Mouse (Mus musculus) Muller cell, postnatal 12 days (primary cell): ENCODE measurements around the gene Pld5.

Experiments used
- DNase-seq: peaks from one replicate; pipeline ENCODE4 v3.0.0-alpha.2; 2015; ENCODE audit errors: inconsistent ontology term

Gene Pld5

DNA sequence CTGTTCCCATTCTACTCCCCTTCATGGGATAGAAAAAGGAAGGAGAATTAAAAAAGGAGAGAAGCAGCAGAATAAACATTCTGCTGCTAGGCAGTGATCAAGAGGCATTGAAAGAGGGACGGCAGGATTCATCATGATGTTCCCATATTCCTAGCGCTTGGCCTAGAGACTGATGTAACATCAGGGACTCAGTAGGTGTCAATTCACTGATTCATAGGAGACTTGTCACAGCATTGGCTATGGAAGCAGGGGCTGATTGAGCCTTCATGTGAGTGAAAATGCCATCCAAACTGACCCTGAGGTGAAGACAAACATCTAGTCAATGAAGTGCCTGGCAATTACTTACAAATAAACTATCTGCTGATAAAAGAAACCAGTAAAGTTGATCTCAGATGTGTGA is 324.3 kb downstream of the Pld5 start:
- no peak for DNase-seq

DNA sequence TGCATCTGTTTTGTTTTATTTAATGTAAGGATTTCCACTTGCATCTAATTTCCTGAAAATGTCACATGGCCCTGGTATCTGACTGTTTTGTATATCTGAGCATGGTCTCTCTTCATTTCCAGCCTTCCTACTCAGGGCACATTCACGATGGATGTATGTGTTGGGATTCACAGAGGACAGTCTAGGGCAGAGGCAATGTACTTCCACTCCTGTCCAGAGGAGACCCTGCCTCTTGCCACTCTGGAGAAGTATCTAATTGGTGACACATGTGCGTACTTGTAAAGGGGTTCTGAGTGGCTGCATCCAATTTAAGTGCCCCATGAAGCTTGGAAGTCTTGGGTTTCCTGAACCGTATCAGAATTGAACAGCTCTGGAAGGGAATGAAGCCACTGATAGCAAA is 324.7 kb downstream of the Pld5 start:
- no peak for DNase-seq

DNA sequence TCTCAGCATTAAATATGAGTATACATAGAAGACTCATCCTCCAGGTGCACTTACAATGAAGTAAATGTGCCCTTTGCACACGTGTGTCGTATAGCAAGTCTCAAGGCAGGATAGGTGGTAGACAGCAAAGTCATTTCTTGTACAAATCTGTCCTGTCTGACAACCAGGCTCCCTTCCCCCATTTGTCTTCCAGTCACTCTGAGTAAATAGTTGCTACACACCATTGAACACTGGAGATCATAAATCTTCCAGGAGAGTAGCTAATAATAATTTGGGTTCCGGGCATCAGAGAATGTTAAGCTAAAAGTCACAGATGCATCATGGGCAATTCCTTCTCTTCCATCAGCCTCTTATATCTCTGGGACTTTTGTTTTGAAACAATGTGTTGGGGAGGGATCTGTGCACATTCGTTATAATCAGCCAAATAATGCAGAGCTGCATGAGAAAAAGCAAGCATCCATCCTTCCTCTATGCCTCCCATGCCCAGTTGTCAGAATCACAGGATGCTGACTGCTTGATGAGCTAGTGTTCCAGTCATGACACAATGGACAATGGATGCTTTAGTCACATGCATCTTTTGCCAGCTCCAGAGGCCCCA is 328.3 kb downstream of the Pld5 start:
- DNase-seq: peak; percentile 42

DNA sequence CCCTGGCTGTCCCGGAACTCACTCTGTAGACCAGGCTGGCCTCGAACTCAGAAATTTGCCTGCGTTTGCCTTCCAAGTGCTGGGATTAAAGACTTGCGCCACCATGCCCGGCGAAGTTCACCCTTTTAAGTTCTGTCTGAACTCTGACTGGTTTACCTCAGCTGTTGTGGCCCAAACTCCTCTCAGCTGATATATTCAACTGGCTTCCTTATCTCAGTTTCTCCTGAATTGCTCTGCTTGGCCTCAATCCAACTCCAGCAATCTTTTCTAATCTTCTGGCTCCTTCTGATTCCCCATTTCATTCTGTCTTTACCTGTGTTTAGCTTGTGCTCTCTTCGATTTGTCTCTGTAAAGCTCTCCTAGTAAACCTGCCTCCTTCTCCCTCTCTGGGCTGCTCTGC is 331.9 kb downstream of the Pld5 start:
- no peak for DNase-seq

DNA sequence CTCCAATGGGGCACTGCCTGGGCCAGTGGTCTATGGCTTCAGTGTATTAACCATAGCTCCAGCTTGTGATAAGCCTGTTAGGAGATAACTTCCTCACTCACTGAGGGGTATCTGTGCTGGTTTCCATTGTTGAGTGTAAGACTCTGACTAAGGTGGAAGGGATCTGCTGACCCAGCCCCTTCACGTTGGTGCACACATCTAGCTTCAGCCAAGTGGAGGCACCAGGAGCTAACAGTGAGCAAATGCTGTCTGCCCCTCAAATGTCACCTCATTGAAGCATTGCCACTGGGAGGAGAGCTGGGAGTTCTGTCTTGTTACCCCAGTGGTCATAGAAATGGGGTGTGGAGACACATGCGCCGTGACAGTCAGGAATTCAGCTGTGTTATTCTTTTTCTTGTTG is 336.4 kb downstream of the Pld5 start:
- no peak for DNase-seq

DNA sequence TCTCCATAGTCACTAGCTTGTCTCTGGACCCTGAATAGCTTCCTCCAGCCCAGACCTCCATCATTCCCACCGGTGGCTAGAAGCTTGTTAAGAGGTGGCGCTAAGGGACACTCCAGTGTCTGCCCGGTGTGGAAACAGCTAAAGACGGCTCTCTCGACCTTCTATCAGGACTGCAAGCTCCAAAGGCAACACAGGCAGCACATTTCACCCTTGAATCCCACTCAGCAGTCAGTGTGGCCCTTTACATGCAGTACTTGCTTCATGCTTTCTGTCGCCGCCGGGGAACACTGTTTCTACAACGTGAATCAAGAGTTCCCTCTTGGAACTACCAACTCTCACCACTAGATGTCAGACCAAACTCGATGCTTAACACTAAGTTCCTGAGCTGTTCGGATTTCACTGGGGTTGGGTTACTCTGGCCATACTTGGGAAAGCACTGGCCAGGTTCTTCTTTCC is 338.8 kb downstream of the Pld5 start:
- DNase-seq: peak; percentile 61

DNA sequence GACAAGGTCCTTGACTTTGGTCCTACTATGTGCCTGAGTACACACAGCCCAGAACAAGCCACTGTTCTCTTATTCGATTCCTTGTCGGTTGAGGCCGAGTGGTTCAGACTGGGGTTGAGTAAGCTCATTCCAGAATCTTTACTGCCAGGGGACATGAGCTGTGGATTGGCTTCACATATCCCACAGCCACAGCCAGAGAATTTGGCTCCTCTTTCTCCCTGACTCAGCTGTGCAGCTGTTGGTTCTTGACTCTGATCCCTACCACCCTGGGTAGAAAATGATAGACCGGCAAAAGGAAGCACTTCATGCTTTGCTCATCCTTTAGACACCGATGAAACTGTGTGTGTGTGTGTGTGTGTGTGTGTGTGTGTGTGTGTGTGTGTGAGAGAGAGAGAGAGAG is 343.7 kb downstream of the Pld5 start:
- no peak for DNase-seq

DNA sequence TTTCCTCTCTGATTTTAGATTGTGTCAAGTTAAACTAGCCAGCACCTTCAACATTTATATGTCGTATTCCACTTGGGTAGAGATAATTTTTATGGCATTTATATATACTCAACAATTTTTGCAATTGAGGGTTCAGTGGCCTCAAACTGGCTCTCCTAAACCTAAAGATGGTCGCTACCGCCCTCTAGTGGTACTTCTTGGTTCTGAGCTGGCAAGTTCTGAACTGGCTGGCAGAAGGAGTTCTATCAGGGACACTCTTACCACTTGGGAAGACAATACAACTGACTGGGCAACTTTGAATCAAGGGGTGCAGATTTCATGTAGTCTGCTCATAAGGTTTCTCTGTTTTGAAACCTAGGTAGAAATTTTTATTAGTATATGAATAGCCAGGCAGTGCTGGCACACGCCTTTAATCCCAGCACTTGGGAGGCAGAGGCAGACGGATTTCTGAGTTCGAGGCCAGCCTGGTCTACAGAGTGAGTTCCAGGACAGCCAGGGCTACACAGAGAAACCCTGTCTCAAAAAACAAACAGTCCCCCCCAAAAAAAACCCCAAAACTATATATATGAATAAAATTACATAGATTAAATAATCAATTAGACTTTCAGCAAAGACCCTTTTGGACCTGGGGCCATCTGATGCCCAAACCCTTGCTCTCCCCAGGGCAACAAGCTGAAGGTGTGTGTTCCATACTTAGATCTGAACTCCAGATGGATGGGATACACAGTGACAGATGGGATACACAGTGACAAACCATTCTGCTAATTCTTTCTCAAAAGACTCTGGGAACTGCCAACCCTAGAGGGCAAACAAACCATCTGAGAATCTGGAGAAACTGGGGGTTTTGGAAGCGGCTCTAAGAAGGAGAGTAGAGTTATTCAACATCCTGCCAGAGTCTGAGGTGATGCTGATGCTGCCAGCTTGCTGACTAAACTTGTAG is 351.0 kb downstream of the Pld5 start:
- peak; percentile 26 for DNase-seq

DNA sequence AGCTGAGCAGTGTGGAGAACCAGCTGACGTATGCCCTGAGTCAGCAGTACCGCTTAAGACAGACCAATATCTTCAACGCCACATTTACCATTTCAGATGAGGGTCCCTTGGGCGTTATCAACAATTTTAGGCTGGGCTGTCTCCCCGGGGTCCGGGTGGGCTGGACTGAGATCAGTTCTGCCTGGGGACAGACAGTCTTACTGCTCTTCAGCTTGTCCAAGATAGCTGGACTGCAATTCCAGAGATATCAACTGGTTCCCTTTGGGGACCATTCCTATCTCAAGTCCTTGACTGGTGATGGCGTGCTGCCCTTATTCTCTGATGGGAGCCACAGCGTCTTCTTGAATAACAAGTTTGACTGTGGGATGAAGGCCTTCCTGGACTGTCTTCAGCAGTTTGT is 354.0 kb downstream of the Pld5 start:
- DNase-seq: no peak

DNA sequence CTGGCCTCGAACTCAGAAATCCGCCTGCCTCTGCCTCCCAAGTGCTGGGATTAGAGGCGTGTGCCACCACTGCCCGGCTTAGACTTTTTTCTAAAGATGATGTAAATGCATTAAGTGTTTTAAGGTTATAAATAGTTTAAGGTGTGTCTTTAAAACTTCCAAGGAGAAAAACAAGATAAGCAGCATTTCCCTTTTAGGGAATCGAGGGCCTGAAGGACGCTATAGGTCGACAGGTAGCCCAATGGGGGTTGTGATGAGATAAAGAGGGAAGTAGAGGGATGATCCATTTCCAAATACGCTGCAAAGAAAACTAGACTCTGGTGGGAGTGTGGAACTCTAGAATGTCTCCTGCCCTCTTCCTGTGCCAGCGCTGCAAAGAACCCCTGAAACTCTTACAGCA is 355.1 kb downstream of the Pld5 start, which contains the start of gene Gm38100:
Gene Gm38100 (plus strand): TSS at position 301 of the 400 bp plus-strand sequence.
- DNase-seq: no peak

DNA sequence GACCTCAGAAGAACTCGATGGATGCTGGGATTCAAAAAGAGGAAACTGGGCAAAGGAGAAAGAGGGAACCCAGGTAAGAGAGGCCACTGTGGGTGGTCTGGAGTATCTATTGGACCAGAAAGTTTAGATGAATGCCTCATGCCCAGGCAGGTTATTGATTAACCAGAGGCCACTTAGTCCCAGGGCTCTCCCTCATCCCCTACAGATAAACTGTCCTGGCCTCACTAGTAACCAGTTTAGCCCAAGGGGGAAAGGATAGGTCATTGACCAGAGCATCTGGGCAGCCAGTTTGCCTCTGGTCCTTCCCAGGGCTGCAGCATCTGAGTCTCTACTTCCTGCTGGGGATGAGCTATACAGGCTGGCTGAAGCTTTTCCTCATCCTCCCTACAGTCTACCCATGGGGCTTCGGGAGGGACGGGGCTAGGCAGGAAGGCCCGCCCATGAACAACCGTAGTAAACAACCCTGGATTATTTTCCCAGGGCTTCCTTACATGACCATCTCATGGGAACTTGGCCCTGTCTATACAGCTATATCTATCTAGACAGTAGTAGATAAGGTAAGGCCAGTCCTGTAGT is 361.3 kb downstream of the Pld5 start:
- no peak for DNase-seq
